Mouse (Mus musculus): ENCODE results near the gene Zfp444. TPM values are rescaled to one million over a fixed set of nuclear protein-coding genes. Genes with fewer than 3 reads are reported as not detected.
"Not testable (repeated sequence)": the region's sequence is repeated elsewhere in the genome, so short reads cannot be mapped to it uniquely, and the experiment has no call there.

Gene Zfp444
- polyA plus RNA-seq, 1 experiment from 2014 or later, result 102 TPM

DNA sequence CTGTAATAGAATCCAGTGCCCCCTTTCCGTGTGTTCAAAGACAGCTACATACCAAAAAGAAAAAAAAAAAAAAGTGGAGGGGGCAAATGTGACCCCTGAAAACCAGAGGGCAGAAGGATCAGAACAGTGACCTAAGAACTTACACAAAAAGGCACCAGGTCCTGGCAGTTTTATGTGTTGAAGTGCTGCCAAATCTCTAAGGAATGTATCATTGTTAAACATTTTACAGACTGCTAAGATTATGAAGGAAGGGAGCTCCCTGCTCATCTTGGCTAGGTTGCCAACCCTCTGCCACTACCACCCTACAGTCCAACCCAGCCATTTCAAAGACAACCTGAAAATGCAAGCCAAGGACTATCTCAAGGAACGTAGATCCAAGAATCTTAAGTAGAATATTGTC, 14.2 kb downstream of the Zfp444 start:
- Histone ChIP-seq H3K4me1 (no peaks in the 10 kb centered on the region), H3K4me3 (no peak overlapping the region), H3K36me3 (replicated peaks) (peaks cover 56% of the 10 kb centered on the region), H3K9ac (no peak overlapping the region), H3K9me3 (no peaks in the 10 kb centered on the region), H3K27me3 (replicated peaks) (no peaks in the 10 kb centered on the region), H3K4me2 (no peak overlapping the region), H3K27ac (no peak overlapping the region)
- ATAC-seq (replicated peaks), result no peak
- WGBS, result 96% methylated on average over 2 of the region's 2 CpGs

GRCm38 (mm10) chr7:6186756-6187155, 14.7 kb downstream of the Zfp444 start:
- no peaks in the 10 kb centered on the region for H3K4me1 ChIP-seq
- no peak overlapping the region for H3K9ac ChIP-seq
- WGBS, result 76% methylated on average over 2 of the region's 2 CpGs
- no peak overlapping the region for H3K4me3 ChIP-seq
- H3K4me2 ChIP-seq, result no peak overlapping the region
- H3K36me3 ChIP-seq (replicated peaks), result peaks cover 56% of the 10 kb centered on the region
- ATAC-seq (replicated peaks), result no peak
- H3K27me3 ChIP-seq (replicated peaks), result no peaks in the 10 kb centered on the region
- H3K27ac ChIP-seq, result no peak overlapping the region
- no peaks in the 10 kb centered on the region for H3K9me3 ChIP-seq

DNA sequence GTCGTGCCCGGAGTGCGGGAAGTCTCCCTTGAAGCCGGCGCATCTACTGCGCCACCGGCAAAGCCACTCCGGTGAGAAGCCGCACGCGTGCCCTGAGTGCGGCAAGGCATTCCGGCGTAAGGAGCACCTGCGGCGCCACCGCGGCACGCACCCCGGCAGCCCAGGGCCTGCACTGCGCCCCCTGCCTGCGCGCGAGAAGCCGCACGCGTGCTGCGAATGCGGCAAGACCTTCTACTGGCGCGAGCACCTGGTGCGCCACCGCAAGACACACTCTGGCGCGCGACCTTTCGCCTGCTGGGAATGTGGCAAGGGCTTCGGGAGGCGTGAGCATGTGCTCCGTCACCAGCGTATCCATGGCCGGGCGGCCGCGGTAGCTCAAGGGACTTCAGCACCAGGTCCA, 17.5 kb downstream of the Zfp444 start:
- H3K27ac ChIP-seq, result no peak overlapping the region
- ATAC-seq (replicated peaks), result no peak
- H3K9me3 ChIP-seq, result no peaks in the 10 kb centered on the region
- WGBS, result 49% methylated on average over 45 of the region's 45 CpGs
- no peak overlapping the region for H3K4me3 ChIP-seq
- no peaks in the 10 kb centered on the region for H3K27me3 ChIP-seq (replicated peaks)
- H3K4me1 ChIP-seq, result no peaks in the 10 kb centered on the region; the same call in 1 of the 2 replicates
- peaks cover 50% of the 10 kb centered on the region for H3K36me3 ChIP-seq (replicated peaks)
- no peak overlapping the region for H3K4me2 ChIP-seq
- no peak overlapping the region for H3K9ac ChIP-seq

GRCm38 (mm10) chr7:6191376-6191775, 19.4 kb downstream of the Zfp444 start:
- Histone ChIP-seq H3K9ac (no peak overlapping the region), H3K4me2 (no peak overlapping the region), H3K9me3 (no peaks in the 10 kb centered on the region), H3K27ac (no peak overlapping the region), H3K4me1 (no peaks in the 10 kb centered on the region; the same call in 1 of the 2 replicates), H3K27me3 (replicated peaks) (no peaks in the 10 kb centered on the region), H3K36me3 (replicated peaks) (peaks cover 35% of the 10 kb centered on the region), H3K4me3 (no peak overlapping the region)
- WGBS, result 49% methylated on average over 3 of the region's 3 CpGs
- 0 out of 2 replicates have a peak, but pooled peaks have one; percentile 21 for ATAC-seq (replicated peaks)

GRCm38 (mm10) chr7:6194129-6194528, 22.1 kb downstream of the Zfp444 start:
- Histone ChIP-seq H3K27me3 (replicated peaks) (no peaks in the 10 kb centered on the region), H3K4me3 (no peak overlapping the region), H3K27ac (no peak overlapping the region), H3K36me3 (replicated peaks) (peaks cover 15% of the 10 kb centered on the region), H3K9ac (no peak overlapping the region), H3K4me2 (no peak overlapping the region), H3K4me1 (no peaks in the 10 kb centered on the region; the same call in 1 of the 2 replicates), H3K9me3 (no peaks in the 10 kb centered on the region)
- WGBS, result 14% methylated on average over 5 of the region's 5 CpGs
- ATAC-seq (replicated peaks), result peak; percentile 81

DNA sequence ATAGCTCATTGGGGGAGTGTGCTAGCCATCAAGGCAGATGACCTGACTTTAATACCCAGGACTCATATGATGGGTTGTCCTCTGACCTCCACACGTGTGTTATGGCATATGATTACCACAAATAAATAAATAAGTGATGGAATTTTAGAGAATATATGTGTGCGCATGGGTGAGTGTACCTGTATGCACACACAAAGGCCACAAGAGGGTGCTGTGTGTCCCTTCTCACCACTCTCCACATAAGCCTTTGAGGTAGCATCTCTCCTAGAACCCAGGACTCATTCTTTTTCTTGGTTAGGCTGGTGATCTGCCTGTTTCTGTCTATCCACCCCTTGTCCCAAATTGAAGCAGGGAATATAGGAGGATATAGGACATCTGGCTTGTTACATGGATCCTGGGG, 23.8 kb downstream of the Zfp444 start:
- Histone ChIP-seq H3K27me3 (replicated peaks) (no peaks in the 10 kb centered on the region), H3K27ac (no peak overlapping the region), H3K4me1 (no peaks in the 10 kb centered on the region; the same call in 1 of the 2 replicates), H3K9me3 (no peaks in the 10 kb centered on the region), H3K4me2 (no peak overlapping the region), H3K36me3 (replicated peaks) (no peaks in the 10 kb centered on the region), H3K9ac (no peak overlapping the region), H3K4me3 (no peak overlapping the region)
- 51% methylated on average over 2 of the region's 2 CpGs for WGBS
- no peak for ATAC-seq (replicated peaks)

GRCm38 (mm10) chr7:6196790-6197189, 24.8 kb downstream of the Zfp444 start, which contains the start of gene Galp:
Gene Galp (plus strand): TSS chr7:6197090.
- no peak for ATAC-seq (replicated peaks)
- WGBS, result 82% methylated on average over 3 of the region's 3 CpGs
- Histone ChIP-seq H3K4me1 (no peaks in the 10 kb centered on the region; the same call in 1 of the 2 replicates), H3K4me3 (no peak within 1 kb of the TSS), H3K27me3 (replicated peaks) (no peaks in the 10 kb centered on the region), H3K27ac (no peak within 1 kb of the TSS), H3K36me3 (replicated peaks) (no peaks in the 10 kb centered on the region), H3K4me2 (no peak within 1 kb of the TSS), H3K9me3 (no peaks in the 10 kb centered on the region), H3K9ac (no peak within 1 kb of the TSS)

DNA sequence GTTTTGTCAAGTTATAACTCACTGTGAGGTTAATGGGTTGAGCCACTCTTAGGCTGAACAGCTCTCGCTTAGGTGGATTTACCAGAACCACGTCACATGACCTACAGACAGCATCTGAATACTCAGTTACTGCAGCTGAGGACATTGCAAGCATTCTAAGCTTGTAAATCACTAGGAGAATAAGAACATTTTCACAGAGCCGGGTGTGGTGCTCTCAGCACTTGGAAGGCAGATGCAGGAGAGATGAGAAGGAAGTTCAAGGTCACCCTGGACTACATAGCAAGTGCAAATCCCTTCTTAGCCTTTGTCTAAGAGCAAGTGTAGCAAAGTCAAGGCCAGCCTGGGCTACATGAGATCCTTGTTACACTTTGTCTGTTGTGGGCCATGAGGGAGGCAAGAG, 32.2 kb downstream of the Zfp444 start:
- ATAC-seq (replicated peaks), result no peak
- Histone ChIP-seq H3K4me3 (no peak overlapping the region), H3K36me3 (replicated peaks) (no peaks in the 10 kb centered on the region), H3K9me3 (no peaks in the 10 kb centered on the region), H3K27me3 (replicated peaks) (no peaks in the 10 kb centered on the region), H3K9ac (no peak overlapping the region), H3K27ac (no peak overlapping the region), H3K4me2 (no peak overlapping the region), H3K4me1 (no peaks in the 10 kb centered on the region)
- 76% methylated on average over 3 of the region's 3 CpGs for WGBS

- Histone ChIP-seq H3K9ac (no peak overlapping the region), H3K27ac (no peak overlapping the region), H3K4me2 (no peak overlapping the region), H3K4me1 (no peaks in the 10 kb centered on the region), H3K36me3 (replicated peaks) (no peaks in the 10 kb centered on the region), H3K4me3 (no peak overlapping the region), H3K27me3 (replicated peaks) (no peaks in the 10 kb centered on the region), H3K9me3 (0 out of 2 replicates have a peak, but pooled peaks cover 6% of the 10 kb centered on the region)
- 51% methylated on average over 5 of the region's 5 CpGs for WGBS
- no peak for ATAC-seq (replicated peaks)
Observed at GRCm38 (mm10) chr7:6213144-6213543, 41.1 kb downstream of the Zfp444 start.

DNA sequence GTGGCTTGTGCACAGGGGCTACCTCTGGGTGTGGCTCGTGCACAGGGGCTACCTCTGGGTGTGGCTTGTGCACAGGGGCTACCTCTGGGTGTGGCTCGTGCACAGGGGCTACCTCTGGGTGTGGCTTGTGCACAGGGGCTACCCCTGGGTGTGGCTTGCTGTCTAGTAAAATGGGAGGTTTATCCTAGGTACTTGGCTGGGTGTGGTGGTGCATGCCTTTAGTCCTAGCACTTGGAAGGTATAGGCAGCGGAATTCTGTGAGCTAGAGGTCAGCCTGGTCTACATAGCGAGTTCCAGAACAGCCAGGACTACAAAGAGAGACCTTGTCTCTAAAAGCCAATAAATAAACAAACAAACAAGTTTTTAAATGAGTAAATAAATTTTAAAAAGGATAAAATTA, 42.7 kb downstream of the Zfp444 start:
- not testable (repeated sequence) for H3K27ac ChIP-seq; H3K36me3 ChIP-seq (replicated peaks); ATAC-seq (replicated peaks); H3K4me1 ChIP-seq; H3K9me3 ChIP-seq; H3K4me2 ChIP-seq; H3K27me3 ChIP-seq (replicated peaks); H3K9ac ChIP-seq; H3K4me3 ChIP-seq
- WGBS, result 80% methylated on average over 4 of the region's 4 CpGs

- no peak for ATAC-seq (replicated peaks)
- 0 out of 2 replicates have a peak, but pooled peaks cover 4% of the 10 kb centered on the region for H3K9me3 ChIP-seq
- H3K4me2 ChIP-seq, result no peak overlapping the region
- no peaks in the 10 kb centered on the region for H3K36me3 ChIP-seq (replicated peaks)
- WGBS, result 56% methylated on average over 3 of the region's 3 CpGs
- H3K4me3 ChIP-seq, result no peak overlapping the region
- no peaks in the 10 kb centered on the region for H3K4me1 ChIP-seq
- no peak overlapping the region for H3K9ac ChIP-seq
- H3K27ac ChIP-seq, result no peak overlapping the region
- H3K27me3 ChIP-seq (replicated peaks), result no peaks in the 10 kb centered on the region
Observed at GRCm38 (mm10) chr7:6220147-6220546, 48.1 kb downstream of the Zfp444 start.

DNA sequence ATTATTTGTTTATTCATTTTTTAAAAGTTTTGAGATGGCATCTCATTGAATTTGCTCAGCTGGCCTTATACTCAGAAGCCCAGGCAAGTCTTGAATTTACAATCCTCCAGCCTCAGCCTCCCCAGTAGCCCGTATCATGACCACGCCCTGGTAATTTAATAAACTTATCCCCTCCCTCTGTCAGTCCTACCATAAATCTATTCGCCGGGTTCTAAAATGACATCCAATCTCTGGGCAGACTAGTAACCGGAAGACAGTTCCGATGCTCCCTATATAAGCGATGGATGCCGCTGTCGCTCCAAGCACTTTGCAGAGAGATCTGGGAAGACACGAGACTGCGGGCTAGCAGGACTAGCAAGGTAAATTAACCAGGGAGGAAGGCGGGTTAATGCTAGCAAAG, 50.0 kb downstream of the Zfp444 start, which contains the start of gene Zscan5b:
TSS of gene Zscan5b (plus strand) at position 301 of the 400 bp plus-strand sequence.
- Histone ChIP-seq H3K9ac (no peak within 1 kb of the TSS), H3K4me1 (no peaks in the 10 kb centered on the region), H3K4me2 (no peak within 1 kb of the TSS), H3K27me3 (replicated peaks) (no peaks in the 10 kb centered on the region), H3K9me3 (no peaks in the 10 kb centered on the region), H3K27ac (no peak within 1 kb of the TSS), H3K4me3 (no peak within 1 kb of the TSS), H3K36me3 (replicated peaks) (no peaks in the 10 kb centered on the region)
- no peak for ATAC-seq (replicated peaks)
- WGBS, result 96% methylated on average over 12 of the region's 12 CpGs

DNA sequence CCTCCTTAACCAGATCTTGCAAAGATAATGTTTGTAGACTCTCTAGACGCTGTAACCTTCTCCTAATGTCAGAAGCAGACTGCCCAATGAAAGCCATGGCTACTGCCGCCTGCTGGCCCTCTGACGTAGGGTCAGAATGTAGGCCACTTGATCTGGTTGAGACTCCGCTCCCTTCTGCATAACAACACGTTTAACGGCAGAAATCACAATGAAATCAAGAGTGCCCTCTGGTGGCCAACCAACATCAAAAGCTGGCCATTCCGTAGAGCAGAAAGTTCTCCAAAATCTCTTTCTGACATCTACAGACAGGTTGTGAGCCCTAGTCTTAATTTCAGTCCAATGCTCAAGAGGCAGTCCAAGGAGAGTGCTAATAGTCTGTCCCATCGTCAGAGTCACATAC, 56.5 kb downstream of the Zfp444 start:
- H3K27ac ChIP-seq; H3K4me1 ChIP-seq; ATAC-seq (replicated peaks); H3K27me3 ChIP-seq (replicated peaks); H3K4me3 ChIP-seq; H3K9me3 ChIP-seq; H3K4me2 ChIP-seq; H3K9ac ChIP-seq; H3K36me3 ChIP-seq (replicated peaks): not testable (repeated sequence)
- 52% methylated on average over 8 of the region's 8 CpGs for WGBS

All from midbrain, embryonic 15.5 days (tissue).